Mouse (Mus musculus) ovary, adult 18-20 months (tissue): ENCODE measurements around the gene Borcs7.
A peak's percentile ranks its signal among the peaks of the same experiment; 100 is the strongest.

Source experiments
- DNase-seq: peaks from one replicate; pipeline ENCODE4 v3.0.0; 2022; ENCODE audit warnings: low spot score, mixed read lengths

Borcs7 gene

DNA sequence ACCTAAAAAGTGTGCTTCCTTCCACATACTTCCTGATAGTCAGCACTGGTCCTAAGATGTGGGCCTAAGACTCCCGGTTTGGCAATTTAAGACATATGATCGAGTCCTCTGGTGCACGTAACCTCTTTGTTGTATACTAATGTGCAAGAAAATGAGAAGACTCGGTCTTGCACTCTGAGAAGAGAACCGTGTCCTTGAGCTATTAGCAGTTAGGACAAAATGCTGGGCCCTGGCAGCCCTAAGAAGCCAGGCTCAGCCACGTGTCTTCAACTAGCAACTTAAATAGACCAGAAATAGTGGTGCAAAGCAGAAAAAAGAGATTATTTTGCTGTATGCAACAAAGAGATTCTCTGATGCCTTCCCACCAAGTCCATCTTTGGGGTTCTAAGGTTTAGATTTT lies 26.9 kb upstream of the Borcs7 start:
- DNase-seq, result no peak

DNA sequence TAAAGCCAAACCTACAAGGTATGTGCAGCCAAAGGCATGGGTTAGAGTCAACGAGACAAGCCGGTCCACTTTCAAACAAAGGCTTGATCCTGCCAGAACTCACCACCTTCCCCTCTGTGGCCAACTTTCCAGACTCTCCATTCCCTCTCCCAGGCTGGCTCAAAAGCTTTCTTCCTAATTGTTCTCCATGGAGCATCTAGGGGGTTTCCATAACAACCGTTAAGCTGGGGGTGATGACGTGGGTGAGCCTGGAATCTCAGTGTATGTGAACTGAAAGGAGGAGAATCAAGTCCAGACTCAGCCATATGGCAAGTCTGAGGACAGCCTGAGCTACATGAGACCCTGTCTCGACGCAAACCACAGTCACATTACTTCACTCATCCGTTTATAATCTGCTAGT lies 24.2 kb upstream of the Borcs7 start:
- DNase-seq, result no peak

DNA sequence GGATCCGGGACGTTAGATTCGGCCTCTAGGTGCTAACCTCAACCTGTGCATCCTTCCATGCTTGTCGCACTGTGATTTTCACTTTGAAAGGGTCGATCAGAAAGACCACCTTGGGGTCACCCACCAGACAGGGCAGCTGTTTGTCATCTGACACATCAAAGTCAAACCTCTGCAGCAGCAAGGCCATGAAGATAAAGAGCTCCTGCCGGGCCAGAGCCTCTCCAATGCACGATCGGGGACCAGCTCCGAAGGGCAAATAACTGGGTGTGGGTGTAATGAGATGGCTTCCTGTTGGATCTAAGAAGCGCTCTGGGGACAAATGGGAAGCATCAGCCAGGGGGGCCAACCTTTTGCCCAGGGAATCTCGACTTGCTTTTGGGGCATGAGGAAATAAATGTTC lies 22.4 kb upstream of the Borcs7 start:
- DNase-seq, result no peak

DNA sequence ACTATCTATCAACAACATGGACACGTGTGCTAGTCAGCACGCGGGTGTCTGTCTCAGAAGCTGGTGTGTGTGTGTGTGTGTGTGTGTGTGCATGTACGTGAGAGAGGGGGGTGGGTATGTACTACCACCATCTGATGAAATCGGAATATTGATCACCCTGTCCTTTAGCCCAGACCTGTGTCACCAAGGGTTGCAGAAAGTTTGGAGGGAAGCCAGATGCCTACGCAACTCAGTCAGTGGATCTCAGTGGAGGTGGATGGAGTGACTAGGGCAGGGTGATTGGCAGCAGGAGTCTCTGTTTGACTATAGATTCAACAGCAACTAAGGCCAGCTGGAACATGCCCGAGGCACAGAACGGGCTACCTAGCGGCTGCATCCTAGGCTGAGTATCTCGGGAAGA lies 21.4 kb upstream of the Borcs7 start:
- DNase-seq, result no peak

DNA sequence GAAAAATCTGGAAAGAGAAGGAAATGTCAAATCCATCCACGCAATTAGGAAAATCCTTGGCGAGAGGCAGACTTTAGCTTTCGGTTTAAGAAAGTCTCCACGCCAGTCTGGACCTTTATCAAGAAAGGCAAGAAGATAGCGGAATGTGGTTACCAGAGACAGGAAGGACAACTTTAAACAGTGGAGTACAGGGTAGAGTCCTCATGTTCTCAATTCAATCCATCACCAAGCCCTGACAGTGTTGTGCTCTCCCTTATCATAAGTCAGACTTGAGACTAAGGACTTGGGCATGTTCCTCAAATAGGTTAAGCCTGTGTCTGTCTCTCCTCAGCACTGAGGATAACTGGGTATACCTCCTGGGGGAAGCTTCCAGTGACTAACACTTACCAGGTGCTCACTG lies 19.9 kb upstream of the Borcs7 start:
- DNase-seq, result no peak

DNA sequence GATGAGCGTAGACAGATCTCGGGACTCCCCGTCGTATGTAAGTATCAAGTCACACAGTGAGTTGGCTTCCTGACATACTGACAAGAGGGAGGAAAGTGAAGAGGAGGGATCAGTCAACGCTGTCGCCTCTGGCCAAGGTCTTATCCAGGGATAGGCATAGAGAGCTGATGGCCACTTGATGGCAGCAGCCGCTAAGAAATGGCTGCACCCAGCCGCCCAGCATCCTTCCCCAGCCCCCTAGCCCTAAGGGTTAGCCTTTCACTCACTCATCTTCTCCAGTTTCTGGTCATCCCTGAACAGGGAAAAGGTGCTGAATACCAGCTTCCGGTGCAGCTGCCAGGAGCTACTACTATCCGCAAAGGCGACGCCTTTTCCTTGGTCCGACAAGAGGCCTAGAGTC lies 19.0 kb upstream of the Borcs7 start:
- DNase-seq, result no peak

DNA sequence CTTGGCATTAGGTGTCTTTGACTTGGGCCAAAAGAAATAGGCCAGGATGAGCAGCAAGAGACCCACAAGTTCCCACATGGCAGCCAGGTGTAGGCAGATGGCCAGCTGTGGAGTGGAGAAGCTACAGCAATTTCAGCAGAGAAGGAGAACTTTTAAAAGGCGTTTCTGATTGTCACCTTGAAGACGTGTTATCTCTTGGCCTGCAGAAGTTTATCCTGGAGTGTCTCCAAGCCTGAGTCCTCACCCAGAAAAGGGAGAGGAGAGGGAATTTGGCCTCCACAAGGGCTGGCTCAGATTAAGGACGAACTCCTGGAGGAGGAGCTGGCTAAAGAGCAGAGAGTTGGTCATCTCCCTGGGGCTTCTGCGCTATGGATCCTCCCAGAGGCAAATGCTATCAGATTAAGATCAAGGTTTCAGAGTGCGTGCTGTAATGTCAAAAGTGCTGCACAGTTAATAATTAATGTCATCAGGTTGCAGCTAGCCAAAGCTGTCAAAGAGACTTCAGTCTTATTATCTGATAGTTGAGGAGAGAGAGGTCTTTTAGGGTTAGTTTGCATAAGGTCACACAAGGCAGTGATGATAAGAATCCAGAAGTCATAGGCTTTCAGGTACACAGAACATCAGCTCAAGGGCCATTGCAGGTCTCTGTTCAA lies 16.8 kb upstream of the Borcs7 start, which contains the start of gene Cyp17a1:
Gene Cyp17a1 (minus strand): TSS at position 407 of the 653 bp plus-strand sequence.
- DNase-seq, result peak; percentile 72

DNA sequence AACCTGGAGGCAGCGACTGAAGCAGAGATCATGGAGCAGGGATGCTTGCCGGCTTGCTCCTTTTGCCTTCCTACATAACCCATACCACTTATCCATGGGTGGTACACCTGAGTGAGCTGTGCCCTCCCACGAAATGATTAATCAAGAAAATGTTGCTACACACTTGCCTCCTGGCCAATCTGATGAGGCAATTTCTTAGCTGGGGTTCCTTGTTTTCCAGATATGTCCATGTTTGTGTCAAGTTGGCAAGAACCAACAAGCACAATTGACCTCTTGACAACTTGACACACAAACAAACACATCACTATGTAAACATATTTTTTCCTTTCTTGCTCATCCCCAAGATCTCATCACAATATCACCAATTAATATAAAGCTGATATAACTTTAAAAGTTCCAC lies 14.1 kb upstream of the Borcs7 start:
- DNase-seq, result no peak

DNA sequence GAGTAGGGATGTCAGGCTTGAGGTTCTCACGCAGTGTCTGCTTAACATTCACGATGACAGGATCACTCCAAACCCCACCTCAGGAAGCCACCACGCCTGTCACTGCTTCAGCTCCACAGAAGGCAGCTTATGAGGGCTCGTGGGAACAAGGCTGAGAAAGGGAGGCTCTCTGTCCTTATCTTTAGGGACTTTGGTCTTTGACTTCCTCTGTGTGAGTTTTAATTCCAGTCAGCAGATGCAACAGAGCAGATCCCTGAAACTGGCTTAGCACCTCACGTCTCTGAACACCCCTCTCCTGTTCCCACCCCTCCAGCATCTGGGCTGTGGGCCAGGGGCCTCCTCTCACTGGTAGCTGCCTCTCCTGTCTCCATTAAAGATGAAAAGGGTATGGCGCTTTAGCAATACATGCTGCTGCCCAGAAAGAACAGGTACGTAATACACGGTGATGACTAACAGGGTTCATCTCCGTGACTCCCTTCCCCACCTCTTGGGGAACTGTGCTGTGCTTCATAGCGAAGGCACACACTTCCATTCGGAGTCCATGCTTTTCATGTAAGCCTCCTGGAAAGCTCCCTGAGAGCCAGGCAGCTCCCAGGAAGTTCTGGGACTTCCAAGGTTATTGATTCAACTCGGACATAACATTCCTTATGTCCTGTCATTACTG lies 9.9 kb upstream of the Borcs7 start:
- DNase-seq, result no peak

DNA sequence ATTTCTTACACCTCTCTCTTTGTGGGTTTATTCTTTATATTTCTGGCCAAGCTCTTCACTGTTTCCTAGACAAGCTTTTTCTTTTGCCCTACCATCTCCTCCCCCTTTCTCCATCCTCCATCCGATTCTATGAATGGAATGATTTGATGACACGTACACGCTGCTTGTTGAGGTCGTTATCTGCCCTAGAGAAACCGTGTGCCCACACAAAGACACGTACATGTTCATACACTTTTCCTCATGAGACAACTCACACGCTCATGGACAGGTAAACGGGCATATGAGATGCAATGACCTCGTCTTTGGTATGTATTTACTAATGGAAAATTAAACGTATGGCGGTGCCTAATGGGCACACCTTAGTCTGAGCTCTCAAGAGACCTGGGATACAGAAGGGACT lies 681 bp downstream of the Borcs7 start:
- no peak for DNase-seq

DNA sequence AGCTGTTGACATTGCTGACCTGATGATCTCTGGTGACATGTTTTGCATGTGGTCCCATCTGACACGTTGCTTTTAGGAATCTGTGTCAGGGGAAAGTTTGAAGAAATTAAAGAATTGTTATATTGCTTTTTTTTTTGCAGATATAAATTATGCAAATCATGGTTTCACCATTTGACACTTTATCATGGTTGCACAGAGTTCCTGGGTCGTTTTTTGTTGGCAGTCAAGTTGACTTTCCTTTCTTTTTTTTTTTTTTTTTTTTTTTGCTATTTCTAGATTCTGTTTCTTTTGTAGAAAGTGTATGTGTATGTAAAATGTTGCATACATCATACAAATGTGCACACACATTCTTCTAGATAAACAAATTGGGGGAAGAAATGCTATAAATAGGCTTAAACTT lies 1.4 kb downstream of the Borcs7 start:
- DNase-seq, result no peak

DNA sequence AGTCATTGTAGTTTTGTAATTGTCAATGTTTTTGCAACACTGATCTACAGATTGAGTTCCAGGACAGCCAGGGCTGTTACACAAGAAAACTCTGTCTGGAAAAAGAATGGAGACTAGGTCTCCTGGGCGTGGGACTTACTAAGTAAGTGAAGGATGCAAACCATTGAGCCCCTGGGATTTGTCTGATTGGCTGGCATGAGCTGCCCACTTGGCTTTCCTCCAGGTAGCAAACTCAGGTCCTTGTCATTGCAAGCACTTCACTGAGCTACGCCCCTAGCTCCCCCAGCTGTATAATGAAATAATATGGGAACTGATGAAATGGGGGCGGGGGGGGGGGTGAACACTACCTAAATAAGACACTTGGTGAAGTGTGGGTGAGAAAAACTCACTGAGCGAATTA lies 3.4 kb downstream of the Borcs7 start:
- no peak for DNase-seq

DNA sequence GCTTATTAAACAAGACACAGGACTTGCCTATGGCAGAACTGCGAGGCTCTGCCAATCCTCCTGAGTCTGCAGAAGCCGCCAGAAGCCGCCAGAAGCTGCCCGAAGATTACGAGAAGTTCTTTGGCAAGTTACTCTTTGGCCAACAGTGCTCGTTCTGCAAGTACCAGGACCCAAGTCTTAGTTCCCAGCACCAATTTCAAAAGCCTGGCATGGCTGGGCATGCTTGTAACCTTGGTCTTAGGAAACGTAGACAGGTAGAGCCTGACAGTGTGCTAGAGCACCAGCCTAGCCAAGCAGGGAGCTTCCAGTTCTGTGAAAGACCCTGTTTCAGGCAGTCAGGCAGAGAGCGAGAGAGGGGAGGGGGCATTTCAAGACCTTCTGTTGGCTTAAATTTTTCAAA lies 6.8 kb downstream of the Borcs7 start:
- no peak for DNase-seq

DNA sequence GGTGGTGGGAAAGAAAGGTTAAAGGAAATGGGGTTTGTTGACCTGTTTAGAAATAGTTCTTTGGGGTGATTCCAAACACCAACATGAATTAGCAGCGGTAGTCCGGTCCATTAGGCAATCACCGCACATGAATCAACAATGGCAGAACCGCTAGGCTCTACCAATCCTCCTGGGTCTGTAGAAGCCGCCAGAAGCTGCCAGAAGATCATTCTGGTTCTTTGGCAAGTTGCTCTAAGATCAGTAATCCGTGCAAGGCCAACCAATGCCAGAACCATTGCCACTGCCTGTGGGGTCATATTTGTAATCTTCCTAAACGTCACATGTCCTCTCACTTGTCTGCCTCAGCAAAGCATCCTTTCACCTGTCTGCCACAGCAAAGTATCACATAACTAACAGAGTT lies 7.2 kb downstream of the Borcs7 start:
- DNase-seq, result no peak

DNA sequence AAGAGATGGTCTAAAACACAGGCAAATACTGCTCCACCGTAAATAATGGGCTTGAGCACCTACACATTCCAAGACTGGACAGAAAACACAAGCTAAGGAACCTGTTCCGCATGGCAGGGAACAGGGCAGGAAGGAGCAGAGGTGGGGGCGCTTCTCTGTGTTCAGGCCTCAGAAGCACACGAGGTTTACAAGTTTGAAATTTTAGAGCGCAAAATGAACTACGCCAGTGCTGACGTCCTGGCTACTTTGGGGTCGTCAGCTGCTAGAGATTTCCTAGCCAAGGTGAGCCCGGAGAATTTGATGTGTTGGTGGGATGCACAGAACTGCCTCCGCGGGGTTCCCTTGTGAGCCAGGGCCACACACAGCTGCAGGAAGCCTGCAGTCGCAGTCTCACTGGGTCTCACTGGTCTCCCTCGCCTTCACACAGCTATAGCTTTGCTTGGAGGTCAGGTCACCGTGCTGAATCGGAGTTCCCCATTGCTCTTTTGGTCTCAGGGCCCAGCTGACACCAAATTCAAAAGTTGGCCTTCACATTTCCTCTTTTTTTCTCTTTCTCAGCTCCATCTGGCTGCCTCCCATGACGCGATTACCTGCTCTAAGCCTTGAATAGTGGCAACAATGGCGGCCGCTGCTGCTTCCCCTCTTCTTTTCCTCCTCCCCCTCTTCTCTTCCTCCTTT lies 8.3 kb downstream of the Borcs7 start:
- no peak for DNase-seq

DNA sequence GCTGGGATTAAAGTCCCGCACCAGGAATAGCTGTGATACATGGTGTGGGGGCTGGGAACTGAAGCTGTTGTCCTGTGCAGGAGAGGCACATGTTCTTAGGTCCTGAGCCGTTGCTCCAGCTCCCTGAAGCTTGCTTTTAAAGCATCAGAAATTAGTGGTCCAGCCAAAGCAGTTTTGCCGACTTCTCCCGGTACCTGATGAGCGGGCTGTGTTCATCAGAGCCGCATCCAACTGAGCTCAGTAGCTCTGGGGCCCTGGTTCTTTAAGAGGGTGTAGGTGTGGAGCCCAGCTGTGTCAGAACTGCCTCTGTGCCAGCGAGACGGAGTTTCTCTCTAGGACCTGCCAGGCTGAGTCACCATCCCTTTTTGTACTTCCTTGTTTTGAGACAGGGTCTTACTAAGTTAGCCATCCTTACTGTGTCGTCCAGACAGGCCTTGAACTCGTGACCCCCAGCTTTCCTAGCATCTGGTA lies 9.3 kb downstream of the Borcs7 start:
- no peak for DNase-seq

DNA sequence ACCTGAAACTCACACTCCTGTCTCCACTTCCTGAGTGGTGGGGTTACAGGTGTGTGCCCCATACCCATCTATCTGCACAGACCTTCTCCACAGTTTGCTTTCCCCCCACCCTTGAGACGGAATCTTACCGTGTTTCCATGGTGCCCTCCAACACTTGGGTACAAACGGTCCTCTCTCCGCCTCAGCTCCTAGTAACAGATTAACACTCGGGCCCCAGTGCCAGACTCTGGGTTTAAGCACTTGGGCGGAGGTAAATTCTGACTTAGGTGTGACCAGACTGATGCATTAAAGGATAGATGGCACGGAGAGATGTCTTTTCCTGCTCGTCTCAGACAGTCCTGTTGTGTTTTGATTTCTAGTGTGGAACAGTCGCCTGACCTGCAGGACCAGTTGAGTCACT lies 11.4 kb downstream of the Borcs7 start:
- DNase-seq, result no peak

DNA sequence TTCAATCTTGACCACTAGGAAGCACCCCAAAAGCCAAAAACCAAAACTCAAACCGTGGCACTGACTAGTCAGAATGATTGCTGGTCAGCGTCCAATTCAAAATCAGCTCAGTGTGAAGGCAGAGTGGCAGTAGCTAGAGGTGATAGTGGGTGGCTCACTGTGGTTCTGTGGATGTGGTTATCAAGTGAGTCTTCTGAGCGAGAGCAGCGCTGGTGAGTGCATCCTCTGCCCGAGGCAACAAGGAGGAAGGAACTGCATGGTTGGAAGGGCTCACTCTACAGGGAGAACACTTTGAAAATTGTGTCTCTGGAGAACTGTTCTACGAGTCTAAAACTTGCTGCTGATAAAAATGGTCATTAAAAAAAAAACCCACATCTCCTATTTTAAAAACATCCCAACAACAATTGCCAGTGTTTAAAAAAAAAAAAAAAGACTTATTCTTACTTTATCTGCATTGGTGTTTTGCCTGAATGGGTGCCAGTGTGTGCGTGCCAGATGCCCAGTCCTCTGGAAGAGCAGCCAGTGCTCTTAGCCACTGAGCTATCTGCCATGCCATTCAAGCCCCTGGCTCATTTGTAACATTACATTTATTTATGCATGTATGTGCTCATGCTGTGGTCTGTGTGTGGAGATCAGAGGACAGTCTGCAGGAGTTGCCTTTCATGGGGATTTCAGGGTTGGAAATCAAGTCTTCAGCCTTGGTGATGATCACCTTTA lies 16.2 kb downstream of the Borcs7 start:
- DNase-seq, result no peak

DNA sequence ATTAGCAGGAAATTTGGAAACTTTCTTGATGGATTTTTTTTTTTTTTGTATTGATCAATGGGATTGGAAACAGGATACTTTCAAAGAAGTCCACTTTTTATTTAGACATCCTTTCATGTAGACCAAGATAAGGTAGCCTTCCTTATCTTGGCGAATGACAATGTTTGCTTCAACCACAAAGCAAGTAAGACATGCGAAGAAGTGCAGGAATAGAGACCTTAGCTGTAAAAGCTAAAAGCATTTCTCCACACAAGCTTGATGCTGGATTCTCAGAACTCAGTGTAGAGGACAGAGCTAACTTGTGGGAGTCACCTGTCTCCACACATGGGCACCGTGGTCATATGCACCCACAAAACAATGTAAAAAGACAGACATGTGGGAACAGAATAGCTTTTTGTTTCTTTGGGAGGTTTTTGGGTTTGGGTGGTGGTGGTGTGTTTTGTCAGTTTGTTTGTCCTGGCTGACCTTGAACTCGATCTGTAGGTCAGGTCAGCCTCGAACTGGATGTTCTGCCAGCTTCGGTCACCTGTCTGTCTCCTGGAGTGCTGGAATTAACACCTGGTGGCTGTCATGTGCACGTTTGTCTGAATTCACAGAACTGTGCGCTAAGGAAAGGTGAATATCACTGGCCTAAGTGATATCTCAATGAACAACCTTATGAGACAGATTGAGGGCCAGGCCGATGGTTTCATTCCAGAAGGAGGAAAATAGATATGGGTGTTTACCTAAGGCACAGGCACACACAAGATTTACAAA lies 17.0 kb downstream of the Borcs7 start:
- DNase-seq, result no peak

DNA sequence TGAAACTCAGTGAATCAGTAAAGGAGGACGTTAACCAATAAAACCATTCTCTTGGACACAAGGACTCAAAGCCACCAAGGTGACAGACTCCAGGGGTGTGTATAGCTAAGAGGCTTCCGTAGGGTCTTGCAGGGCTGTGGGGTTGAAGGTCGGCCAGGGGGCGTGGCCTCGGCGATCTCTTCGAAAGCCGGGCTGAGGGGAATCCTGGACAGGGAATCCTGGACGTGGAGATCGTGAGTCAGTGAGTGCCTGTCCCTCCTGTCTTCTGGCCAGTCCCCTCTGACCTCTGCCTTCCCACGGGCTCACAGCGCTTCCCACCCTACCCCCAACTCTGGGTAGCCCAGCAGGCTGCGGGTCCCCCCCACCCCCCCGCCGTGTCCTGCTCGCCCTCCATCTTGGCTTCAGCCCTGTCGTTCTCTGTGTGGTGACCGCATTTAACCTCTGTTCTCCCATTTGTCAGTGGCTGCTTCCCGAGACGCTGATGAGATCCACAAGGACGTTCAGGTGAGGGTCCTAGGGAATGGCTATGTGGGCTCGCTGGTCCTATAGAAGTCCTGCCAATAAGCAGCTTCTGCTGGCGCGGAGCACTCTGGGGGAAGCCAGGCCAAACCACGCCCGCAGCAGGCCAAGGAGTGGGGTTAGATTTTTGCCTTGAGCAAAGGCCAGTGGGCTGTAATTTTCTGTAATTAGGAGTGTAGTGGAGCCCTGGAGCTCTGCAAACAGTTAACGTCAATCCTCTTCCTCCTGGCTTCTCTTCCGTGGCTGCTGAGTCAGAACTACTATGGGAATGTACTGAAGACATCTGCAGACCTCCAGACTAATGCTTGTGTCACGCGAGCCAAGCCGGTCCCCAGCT lies 17.8 kb downstream of the Borcs7 start, which contains the start of gene As3mt:
Gene As3mt (plus strand): TSS at position 163 of the 856 bp plus-strand sequence.
- DNase-seq, result peak; percentile 71

DNA sequence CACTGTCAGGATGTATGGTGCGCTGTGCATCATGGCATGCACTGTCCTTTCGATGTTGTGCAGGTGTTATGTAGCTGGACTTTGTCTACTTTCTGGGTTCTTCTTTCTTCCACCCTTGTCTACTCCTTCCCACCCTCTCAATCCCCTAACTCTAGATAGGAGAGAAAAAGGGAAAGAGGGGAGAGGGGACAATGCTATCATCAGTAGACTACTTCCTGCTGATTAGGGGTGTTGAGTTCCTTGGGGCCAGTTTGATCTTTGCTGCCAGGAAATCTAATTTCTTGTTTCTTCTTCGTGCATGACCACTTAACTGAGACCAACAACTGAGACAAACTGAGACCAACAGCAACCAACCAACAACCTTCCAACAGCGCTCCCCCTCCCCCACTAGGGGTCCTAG lies 20.9 kb downstream of the Borcs7 start:
- DNase-seq, result no peak
